Mouse (Mus musculus): ENCODE measurements around the gene Krtap4-8. TPM values are rescaled to one million over a fixed set of nuclear protein-coding genes. Genes with fewer than 3 reads are reported as not detected.

Gene Krtap4-8
- polyA plus RNA-seq, 1 experiment from 2014 or later = not detected

- WGBS (ENCODE audit: insufficient replicate concordance) = 65% methylated on average over 2 of the region's 2 CpGs
- no peak overlapping the region for H3K4me2 ChIP-seq
Measured at GRCm38 (mm10) chr11:99768410-99768809, 12.1 kb downstream of the Krtap4-8 start.

GRCm38 (mm10) chr11:99758877-99759276, 21.6 kb downstream of the Krtap4-8 start:
- Histone ChIP-seq H3K9me3 (replicated peaks; ENCODE audit: control insufficient read depth, low read length) (no peaks in the 10 kb centered on the region), H3K4me3 (ENCODE audit: low read depth, low read length) (no peak overlapping the region), H3K4me1 (ENCODE audit: control insufficient read depth, insufficient read depth, low read length) (no peaks in the 10 kb centered on the region), H3K36me3 (ENCODE audit: control insufficient read depth, insufficient read depth, low read length) (no peaks in the 10 kb centered on the region), H3K27ac (ENCODE audit: low read depth, low read length) (no peak overlapping the region), H3K4me2 (no peak overlapping the region), H3K27me3 (ENCODE audit: control insufficient read depth, insufficient read depth, low read length) (no peaks in the 10 kb centered on the region), H3K9ac (ENCODE audit: low read depth, low read length) (no peak overlapping the region)
- ATAC-seq (replicated peaks; ENCODE audit: insufficient number of reproducible peaks, low FRiP score, low TSS enrichment) = no peak
- 77% methylated on average over 1 of the region's 1 CpGs for WGBS (ENCODE audit: insufficient replicate concordance)

More at GRCm38 (mm10) chr11:99768410-99768809, 12.1 kb downstream of the Krtap4-8 start:
- ATAC-seq (replicated peaks; ENCODE audit: insufficient number of reproducible peaks, low FRiP score, low TSS enrichment) = no peak
- H3K9ac ChIP-seq (ENCODE audit: low read depth, low read length) = no peak overlapping the region
- no peaks in the 10 kb centered on the region for H3K27me3 ChIP-seq (ENCODE audit: control insufficient read depth, insufficient read depth, low read length)
- H3K4me3 ChIP-seq (ENCODE audit: low read depth, low read length) = no peak overlapping the region
- no peaks in the 10 kb centered on the region for H3K36me3 ChIP-seq (ENCODE audit: control insufficient read depth, insufficient read depth, low read length)
- no peaks in the 10 kb centered on the region for H3K9me3 ChIP-seq (replicated peaks; ENCODE audit: control insufficient read depth, low read length)
- no peaks in the 10 kb centered on the region for H3K4me1 ChIP-seq (ENCODE audit: control insufficient read depth, insufficient read depth, low read length)
- no peak overlapping the region for H3K27ac ChIP-seq (ENCODE audit: low read depth, low read length)

GRCm38 (mm10) chr11:99743985-99744384, 36.5 kb downstream of the Krtap4-8 start:
- Histone ChIP-seq H3K4me2 (no peak overlapping the region), H3K27me3 (ENCODE audit: control insufficient read depth, insufficient read depth, low read length) (no peaks in the 10 kb centered on the region), H3K9me3 (replicated peaks; ENCODE audit: control insufficient read depth, low read length) (no peaks in the 10 kb centered on the region), H3K36me3 (ENCODE audit: control insufficient read depth, insufficient read depth, low read length) (no peaks in the 10 kb centered on the region), H3K9ac (ENCODE audit: low read depth, low read length) (no peak overlapping the region), H3K4me1 (ENCODE audit: control insufficient read depth, insufficient read depth, low read length) (no peaks in the 10 kb centered on the region), H3K27ac (ENCODE audit: low read depth, low read length) (no peak overlapping the region), H3K4me3 (ENCODE audit: low read depth, low read length) (no peak overlapping the region)
- 81% methylated on average over 3 of the region's 3 CpGs for whole genome bisulfite sequencing (ENCODE audit: insufficient replicate concordance)
- no peak for ATAC-seq (replicated peaks; ENCODE audit: insufficient number of reproducible peaks, low FRiP score, low TSS enrichment)

GRCm38 (mm10) chr11:99734190-99734589, 46.3 kb downstream of the Krtap4-8 start, which contains the start of gene Gm14180:
Gene Gm14180, minus strand, starts transcription at chr11:99734290.
- 67% methylated on average over 2 of the region's 2 CpGs for WGBS (ENCODE audit: insufficient replicate concordance)
- H3K9me3 ChIP-seq (replicated peaks; ENCODE audit: control insufficient read depth, low read length) = no peaks in the 10 kb centered on the region

More at GRCm38 (mm10) chr11:99734190-99734589, 46.3 kb downstream of the Krtap4-8 start, which contains the start of gene Gm14180:
- ATAC-seq (replicated peaks; ENCODE audit: insufficient number of reproducible peaks, low FRiP score, low TSS enrichment) = no peak
- no peaks in the 10 kb centered on the region for H3K4me1 ChIP-seq (ENCODE audit: control insufficient read depth, insufficient read depth, low read length)
- H3K9ac ChIP-seq (ENCODE audit: low read depth, low read length) = no peak within 1 kb of the TSS
- no peaks in the 10 kb centered on the region for H3K36me3 ChIP-seq (ENCODE audit: control insufficient read depth, insufficient read depth, low read length)
- H3K27ac ChIP-seq (ENCODE audit: low read depth, low read length) = no peak within 1 kb of the TSS
- H3K4me3 ChIP-seq (ENCODE audit: low read depth, low read length) = no peak within 1 kb of the TSS
- no peaks in the 10 kb centered on the region for H3K27me3 ChIP-seq (ENCODE audit: control insufficient read depth, insufficient read depth, low read length)
- H3K4me2 ChIP-seq = no peak within 1 kb of the TSS

Other genes with a start within 250 kb of the Krtap4-8 start
- gene Krt40, start 237.5 kb downstream of the Krtap4-8 start, polyA plus RNA-seq (2014; fragmentation: Nextera tagmentation; extraction: Ambion mirVana) = not detected in 2 replicates
- gene Krtap3-3, start 229.8 kb downstream of the Krtap4-8 start, polyA plus RNA-seq (2014; fragmentation: Nextera tagmentation; extraction: Ambion mirVana) = not detected in 2 replicates
- not detected in 2 replicates for gene Krtap3-2, start 223.9 kb downstream of the Krtap4-8 start, polyA plus RNA-seq (2014; fragmentation: Nextera tagmentation; extraction: Ambion mirVana)
- not detected in 2 replicates for gene Gm11939, start 221.2 kb downstream of the Krtap4-8 start, polyA plus RNA-seq (2014; fragmentation: Nextera tagmentation; extraction: Ambion mirVana)
- not detected in 2 replicates for gene Krtap3-1, start 214.1 kb downstream of the Krtap4-8 start, polyA plus RNA-seq (2014; fragmentation: Nextera tagmentation; extraction: Ambion mirVana)
- not detected in 2 replicates for gene Krtap1-5, start 199.7 kb downstream of the Krtap4-8 start, polyA plus RNA-seq (2014; fragmentation: Nextera tagmentation; extraction: Ambion mirVana)
- gene Krtap1-4, start 197.1 kb downstream of the Krtap4-8 start, polyA plus RNA-seq (2014; fragmentation: Nextera tagmentation; extraction: Ambion mirVana) = not detected in 2 replicates
- gene Krtap1-3, start 189.4 kb downstream of the Krtap4-8 start, polyA plus RNA-seq (2014; fragmentation: Nextera tagmentation; extraction: Ambion mirVana) = not detected in 2 replicates
- not detected in 2 replicates for gene Krtap9-3, start 182.6 kb downstream of the Krtap4-8 start, polyA plus RNA-seq (2014; fragmentation: Nextera tagmentation; extraction: Ambion mirVana)
- gene Gm11938, start 177.4 kb downstream of the Krtap4-8 start, polyA plus RNA-seq (2014; fragmentation: Nextera tagmentation; extraction: Ambion mirVana) = not detected in 2 replicates
- not detected in 2 replicates for gene Gm11937, start 170.5 kb downstream of the Krtap4-8 start, polyA plus RNA-seq (2014; fragmentation: Nextera tagmentation; extraction: Ambion mirVana)
- gene Krtap2-4, start 165.9 kb downstream of the Krtap4-8 start, polyA plus RNA-seq (2014; fragmentation: Nextera tagmentation; extraction: Ambion mirVana) = not detected in 2 replicates
- gene Gm11562, start 160.3 kb downstream of the Krtap4-8 start, polyA plus RNA-seq (2014; fragmentation: Nextera tagmentation; extraction: Ambion mirVana) = not detected in 2 replicates
- not detected in 2 replicates for gene Krtap4-1, start 152.5 kb downstream of the Krtap4-8 start, polyA plus RNA-seq (2014; fragmentation: Nextera tagmentation; extraction: Ambion mirVana)
- gene Krtap4-2, start 145.6 kb downstream of the Krtap4-8 start, polyA plus RNA-seq (2014; fragmentation: Nextera tagmentation; extraction: Ambion mirVana) = not detected in 2 replicates
- gene Krtap4-7, start 136.6 kb downstream of the Krtap4-8 start, polyA plus RNA-seq (2014; fragmentation: Nextera tagmentation; extraction: Ambion mirVana) = not detected in 2 replicates
- gene Gm11555, start 130.5 kb downstream of the Krtap4-8 start, polyA plus RNA-seq (2014; fragmentation: Nextera tagmentation; extraction: Ambion mirVana) = not detected in 2 replicates
- not detected in 2 replicates for gene Gm11563, start 121.7 kb downstream of the Krtap4-8 start, polyA plus RNA-seq (2014; fragmentation: Nextera tagmentation; extraction: Ambion mirVana)
- not detected in 2 replicates for gene Krtap4-6, start 114.7 kb downstream of the Krtap4-8 start, polyA plus RNA-seq (2014; fragmentation: Nextera tagmentation; extraction: Ambion mirVana)
- gene Gm14190, start 90.0 kb downstream of the Krtap4-8 start, polyA plus RNA-seq (2014; fragmentation: Nextera tagmentation; extraction: Ambion mirVana) = not detected in 2 replicates
- gene Gm14180, start 46.4 kb downstream of the Krtap4-8 start, polyA plus RNA-seq (2014; fragmentation: Nextera tagmentation; extraction: Ambion mirVana) = not detected in 2 replicates
- not detected in 2 replicates for gene Gm11595, start 7.8 kb downstream of the Krtap4-8 start, polyA plus RNA-seq (2014; fragmentation: Nextera tagmentation; extraction: Ambion mirVana)
- gene Krtap4-9, start 4.5 kb upstream of the Krtap4-8 start, polyA plus RNA-seq (2014; fragmentation: Nextera tagmentation; extraction: Ambion mirVana) = not detected in 2 replicates
- gene Gm11596, start 12.8 kb upstream of the Krtap4-8 start, polyA plus RNA-seq (2014; fragmentation: Nextera tagmentation; extraction: Ambion mirVana) = not detected in 2 replicates
- gene Gm11569, start 18.2 kb upstream of the Krtap4-8 start, polyA plus RNA-seq (2014; fragmentation: Nextera tagmentation; extraction: Ambion mirVana) = not detected in 2 replicates
- not detected in 2 replicates for gene Gm11554, start 23.7 kb upstream of the Krtap4-8 start, polyA plus RNA-seq (2014; fragmentation: Nextera tagmentation; extraction: Ambion mirVana)
- gene Krtap4-13, start 29.2 kb upstream of the Krtap4-8 start, polyA plus RNA-seq (2014; fragmentation: Nextera tagmentation; extraction: Ambion mirVana) = not detected in 2 replicates
- gene Gm11564, start 35.0 kb upstream of the Krtap4-8 start, polyA plus RNA-seq (2014; fragmentation: Nextera tagmentation; extraction: Ambion mirVana) = not detected in 2 replicates
- not detected in 2 replicates for gene 2300003K06Rik, start 57.4 kb upstream of the Krtap4-8 start, polyA plus RNA-seq (2014; fragmentation: Nextera tagmentation; extraction: Ambion mirVana)
- not detected in 2 replicates for gene Krtap4-16, start 70.9 kb upstream of the Krtap4-8 start, polyA plus RNA-seq (2014; fragmentation: Nextera tagmentation; extraction: Ambion mirVana)
- not detected in 2 replicates for gene Gm11568, start 77.2 kb upstream of the Krtap4-8 start, polyA plus RNA-seq (2014; fragmentation: Nextera tagmentation; extraction: Ambion mirVana)
- gene Gm11559, start 83.8 kb upstream of the Krtap4-8 start, polyA plus RNA-seq (2014; fragmentation: Nextera tagmentation; extraction: Ambion mirVana) = not detected in 2 replicates
- gene Krtap9-1, start 92.7 kb upstream of the Krtap4-8 start, polyA plus RNA-seq (2014; fragmentation: Nextera tagmentation; extraction: Ambion mirVana) = not detected in 2 replicates
- not detected in 2 replicates for gene Gm11567, start 98.5 kb upstream of the Krtap4-8 start, polyA plus RNA-seq (2014; fragmentation: Nextera tagmentation; extraction: Ambion mirVana)
- gene Krtap31-1, start 127.2 kb upstream of the Krtap4-8 start, polyA plus RNA-seq (2014; fragmentation: Nextera tagmentation; extraction: Ambion mirVana) = not detected in 2 replicates
- gene Gm11565, start 134.0 kb upstream of the Krtap4-8 start, polyA plus RNA-seq (2014; fragmentation: Nextera tagmentation; extraction: Ambion mirVana) = not detected in 2 replicates
- gene Krtap31-2, start 155.6 kb upstream of the Krtap4-8 start, polyA plus RNA-seq (2014; fragmentation: Nextera tagmentation; extraction: Ambion mirVana) = not detected in 2 replicates
- gene Krtap9-5, start 167.8 kb upstream of the Krtap4-8 start, polyA plus RNA-seq (2014; fragmentation: Nextera tagmentation; extraction: Ambion mirVana) = not detected in 2 replicates
- gene Krtap29-1, start 198.3 kb upstream of the Krtap4-8 start, polyA plus RNA-seq (2014; fragmentation: Nextera tagmentation; extraction: Ambion mirVana) = not detected in 2 replicates
- gene Krtap16-1, start 205.9 kb upstream of the Krtap4-8 start, polyA plus RNA-seq (2014; fragmentation: Nextera tagmentation; extraction: Ambion mirVana) = not detected in 2 replicates
- gene Krtap17-1, start 213.3 kb upstream of the Krtap4-8 start, polyA plus RNA-seq (2014; fragmentation: Nextera tagmentation; extraction: Ambion mirVana) = not detected in 2 replicates
- not detected in 2 replicates for gene Krt33a, start 235.5 kb upstream of the Krtap4-8 start, polyA plus RNA-seq (2014; fragmentation: Nextera tagmentation; extraction: Ambion mirVana)
- gene Krt33b, start 249.2 kb upstream of the Krtap4-8 start, polyA plus RNA-seq (2014; fragmentation: Nextera tagmentation; extraction: Ambion mirVana) = not detected in 2 replicates